Mouse (Mus musculus) stomach, postnatal 0 days (tissue): ENCODE results near the gene Ost4. TPM values are rescaled to one million over a fixed set of nuclear protein-coding genes. Genes with fewer than 3 reads are reported as not detected.
A peak's percentile ranks its signal among the peaks of the same experiment; 100 is the strongest.

Experiments used
- ATAC-seq: fragments of 200-750 bp; cut with Nextera tagmentation; 2 replicates; pipeline ENCODE4 v1.8.0; 2017; ENCODE audit not compliant: low FRiP score, low TSS enrichment
- DNase-seq: peaks from one replicate; pipeline ENCODE4 v3.0.0-alpha.2; 2016; ENCODE audit warnings: low spot score
- H3K27ac ChIP-seq: fragments of 300-500 bp; sonication (generic); replicated peaks from 2 replicates; pipeline ENCODE4 v1.5.1; 2014; ENCODE audit warnings: mild to moderate bottlenecking, control low read depth
- H3K27me3 ChIP-seq: fragments of 300-500 bp; sonication (generic); 2 replicates; pipeline ENCODE4 v1.6.1; 2014; ENCODE audit warnings: low read length; ENCODE audit not compliant: control insufficient read depth, insufficient read depth
- H3K36me3 ChIP-seq: fragments of 300-500 bp; sonication (generic); 2 replicates; pipeline ENCODE4 v1.6.1; 2014; ENCODE audit warnings: low read length, mixed read lengths; ENCODE audit not compliant: control insufficient read depth, insufficient read depth
- H3K4me1 ChIP-seq: fragments of 300-500 bp; sonication (generic); replicated peaks from 2 replicates; pipeline ENCODE4 v1.6.1; 2014; ENCODE audit warnings: antibody characterized with exemption; ENCODE audit not compliant: control insufficient read depth, insufficient read depth
- H3K4me2 ChIP-seq: fragments of 300-500 bp; sonication (generic); replicated peaks from 2 replicates; pipeline ENCODE4 v1.6.1; 2014; ENCODE audit warnings: low read depth, mild to moderate bottlenecking, control low read depth, moderate library complexity
- H3K4me3 ChIP-seq: fragments of 300-500 bp; sonication (generic); 2 replicates; pipeline ENCODE4 v1.5.1; 2014; ENCODE audit warnings: low read depth, low read length, control low read depth
- H3K9ac ChIP-seq: fragments of 300-500 bp; sonication (generic); 2 replicates; pipeline ENCODE4 v1.6.1; 2014; ENCODE audit warnings: mild to moderate bottlenecking, low read length, control low read depth, mixed read lengths
- H3K9me3 ChIP-seq: fragments of 300-500 bp; sonication (generic); 2 replicates; pipeline ENCODE4 v1.6.1; 2016; ENCODE audit warnings: low read length; ENCODE audit not compliant: control insufficient read depth
- CTCF ChIP-seq: IDR thresholded peaks from 2 replicates; pipeline ENCODE4 v1.5.1; 2016; ENCODE audit warnings: antibody characterized with exemption, low read depth, mild to moderate bottlenecking, moderate library complexity
- EP300 ChIP-seq: optimal IDR thresholded peaks from 2 replicates; pipeline ENCODE3; 2016; ENCODE audit warnings: antibody characterized with exemption
- WGBS: fragments of 180-500 bp; shearing (Covaris S2); extraction: QIAGEN DNeasy Blood & Tissue Kit; methylation state at CpG from one replicate; pipeline ENCODE4 v1.1.7; 2014; 5-methylcytosine and 5-hydroxymethylcytosine counted together
- polyA plus RNA-seq: library from polyadenylated mRNA; unstranded; fragments of >200 nt; fragmentation: Nextera tagmentation; extraction: Ambion mirVana; gene quantifications from 2 replicates; pipeline ENCODE4 v1.2.1, GENCODE M21; 2015

Gene Ost4
- polyA plus RNA-seq, 1 experiment from 2014 or later, result 397 TPM

DNA sequence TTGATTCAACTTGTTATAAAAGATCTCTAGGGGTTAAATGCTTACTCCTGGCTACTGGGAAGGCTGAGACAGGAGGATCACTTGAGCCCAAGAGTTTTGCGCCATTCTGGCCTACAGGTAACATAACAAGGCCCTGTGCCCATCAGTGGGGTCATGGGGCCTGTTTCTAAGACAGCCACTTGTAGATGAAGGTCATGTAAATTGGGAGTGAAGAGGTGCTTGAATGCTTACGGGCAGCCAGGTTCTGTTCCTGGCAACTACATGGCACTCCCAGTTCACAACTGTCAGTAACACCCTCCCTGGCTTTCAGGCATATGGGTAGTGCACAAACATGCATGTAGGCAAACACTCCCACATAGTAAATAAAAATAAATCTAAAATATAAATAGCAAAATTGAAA, 43.3 kb upstream of the Ost4 start:
- H3K27ac ChIP-seq, result no peak overlapping the region
- no peak for ATAC-seq
- no peaks in the 10 kb centered on the region for H3K4me1 ChIP-seq

DNA sequence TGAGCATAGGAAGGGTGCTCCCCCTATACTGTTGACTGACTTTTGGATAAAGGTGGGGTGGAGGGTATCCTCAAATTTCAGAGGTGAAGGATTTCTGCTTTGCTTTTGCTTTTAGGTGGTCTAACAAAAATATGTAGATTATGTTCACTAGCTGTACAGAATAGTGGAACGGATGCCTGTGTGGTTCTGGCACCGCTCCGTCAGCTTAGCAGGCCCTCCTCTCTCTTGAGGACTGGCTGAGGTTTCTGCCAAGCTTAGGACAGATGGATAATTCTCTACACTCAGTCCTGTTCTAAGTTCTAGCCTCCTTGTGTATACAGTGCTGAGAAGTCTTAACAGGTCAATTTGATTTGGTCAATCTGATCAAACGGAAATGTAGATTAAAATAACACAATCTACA, 42.9 kb upstream of the Ost4 start:
- TF ChIP-seq EP300 (no peak), CTCF (no peak)
- Histone ChIP-seq H3K9ac (peak overlapping the region; percentile 69), H3K4me1 (no peaks in the 10 kb centered on the region), H3K4me3 (peak overlapping the region; percentile 65), H3K9me3 (no peaks in the 10 kb centered on the region), H3K4me2 (peak overlapping the region; percentile 98), H3K27ac (peak overlapping the region; percentile 82), H3K36me3 (peaks cover 12% of the 10 kb centered on the region), H3K27me3 (no peaks in the 10 kb centered on the region)
- DNase-seq (no peak), ATAC-seq (no peak)
- 41% methylated on average over 4 of the region's 4 CpGs for WGBS

More for the DNA sequence above, 43.3 kb upstream of the Ost4 start:
- H3K4me2 ChIP-seq, result no peak overlapping the region; the same call in 1 of the 2 replicates
- H3K4me3 ChIP-seq, result no peak overlapping the region
- DNase-seq, result no peak
- TF ChIP-seq EP300 (no peak), CTCF (no peak)
- H3K27me3 ChIP-seq, result no peaks in the 10 kb centered on the region
- no peak overlapping the region for H3K9ac ChIP-seq
- peaks cover 16% of the 10 kb centered on the region for H3K36me3 ChIP-seq
- no peaks in the 10 kb centered on the region for H3K9me3 ChIP-seq
- 85% methylated on average over 2 of the region's 2 CpGs for WGBS

DNA sequence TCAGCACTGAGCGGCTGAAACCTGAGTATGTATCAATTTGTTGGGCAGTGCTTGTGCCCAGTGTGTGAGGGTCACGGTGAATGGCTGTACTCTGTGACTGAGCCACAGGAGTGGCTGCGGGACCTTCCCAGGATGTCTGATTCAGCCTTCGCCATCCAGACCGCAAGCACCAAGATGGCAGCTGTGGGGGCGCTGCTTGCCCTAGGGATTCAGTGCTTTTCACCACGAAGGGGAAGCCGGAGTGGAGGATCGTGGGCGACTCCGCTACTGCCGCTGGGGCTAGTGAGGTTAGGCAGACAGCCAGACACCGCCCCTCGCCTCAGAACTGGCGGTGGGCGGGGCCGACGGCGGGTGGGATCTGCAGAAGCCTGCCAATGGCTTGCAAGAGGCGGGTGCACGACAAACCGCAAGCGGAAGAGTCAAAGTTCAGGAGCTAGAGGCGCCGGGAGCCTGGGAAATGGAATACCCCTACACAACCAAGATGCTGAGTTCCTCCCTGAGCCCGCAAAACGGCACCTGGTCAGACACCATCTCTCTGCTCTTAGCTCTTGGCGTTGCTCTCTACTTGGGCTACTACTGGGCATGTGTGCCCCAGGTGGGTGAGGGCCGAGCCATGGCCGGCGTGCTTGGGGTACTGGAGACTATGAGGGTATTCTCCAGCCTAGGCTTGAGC, 42.2 kb upstream of the Ost4 start:
- peak; percentile 94 for DNase-seq
- Histone ChIP-seq H3K27me3 (no peaks in the 10 kb centered on the region), H3K9me3 (no peaks in the 10 kb centered on the region), H3K27ac (peak overlapping the region; percentile 82), H3K9ac (peak overlapping the region; percentile 69), H3K4me2 (peak overlapping the region; percentile 98), H3K36me3 (peaks cover 7% of the 10 kb centered on the region), H3K4me3 (peak overlapping the region; percentile 65), H3K4me1 (no peaks in the 10 kb centered on the region)
- peak; percentile 31; the same call in 1 of the 2 replicates for TF ChIP-seq CTCF
- TF ChIP-seq EP300, result no peak
- under 1% methylated on average over 31 of the region's 31 CpGs for WGBS
- ATAC-seq, result peak; percentile 70

DNA sequence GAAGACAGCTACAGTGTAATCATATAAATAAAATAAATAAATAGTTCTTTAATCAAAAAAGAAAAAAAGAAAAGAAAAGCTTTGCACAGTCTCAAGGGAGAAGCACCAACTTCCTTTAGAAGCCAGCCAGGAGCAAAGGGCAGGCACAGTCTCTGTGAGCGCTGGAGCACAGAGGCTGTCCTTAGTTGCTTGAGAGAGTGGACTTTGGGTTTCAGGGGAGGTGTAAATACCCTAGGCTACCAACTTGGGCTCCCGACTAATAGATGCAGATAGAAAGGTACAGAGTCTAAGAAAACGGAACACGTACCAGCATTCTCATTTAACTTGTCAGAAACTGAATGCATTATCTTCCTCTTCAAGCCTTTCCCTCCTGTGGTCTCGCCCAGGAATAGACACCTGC, 41.0 kb upstream of the Ost4 start:
- no peak overlapping the region for H3K27ac ChIP-seq

DNA sequence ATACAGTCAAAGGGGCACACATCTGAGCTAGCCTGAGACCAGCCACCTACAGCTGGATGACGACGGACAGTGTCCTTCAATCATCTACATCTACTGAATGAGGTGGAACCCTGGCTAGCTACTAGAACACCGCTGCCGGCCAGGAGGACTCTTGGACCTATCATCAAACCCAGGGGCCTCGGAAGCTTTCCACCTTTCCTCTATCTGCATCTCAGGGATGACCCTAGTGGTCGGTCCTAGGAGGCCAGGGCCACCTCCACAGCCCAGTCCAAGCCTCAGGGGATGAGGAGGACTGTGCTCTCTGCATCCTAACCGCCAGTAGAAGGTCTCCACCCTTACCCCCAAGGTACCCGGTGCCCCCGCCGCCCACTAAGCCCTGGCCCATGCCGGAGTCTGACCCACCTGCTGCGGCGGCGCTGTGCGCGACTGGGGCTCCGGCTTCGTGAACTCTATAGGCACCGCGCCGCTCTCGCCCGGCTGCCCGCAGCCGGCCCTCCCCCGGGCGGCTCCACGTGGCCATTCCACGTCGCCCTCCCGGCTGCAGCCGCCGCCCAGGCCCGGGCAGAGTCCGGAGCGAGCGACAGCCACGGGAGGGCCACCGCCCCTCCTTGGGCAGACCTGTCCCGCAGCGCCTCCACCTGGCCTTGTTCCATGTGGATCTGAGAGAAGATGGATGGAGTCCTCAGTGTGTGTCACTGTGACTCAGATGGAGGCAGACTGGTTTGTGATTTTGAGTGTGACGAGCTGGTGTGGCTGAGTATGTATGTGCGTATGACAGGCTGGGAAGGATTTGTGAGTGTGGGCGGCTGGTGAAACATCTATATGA, 37.6 kb upstream of the Ost4 start, which contains the start of gene Cgref1:
Gene Cgref1 (minus strand): TSS at position 636 of the 826 bp plus-strand sequence.
- 5% methylated on average over 43 of the region's 44 CpGs for WGBS
- no peaks in the 10 kb centered on the region for H3K4me1 ChIP-seq
- no peaks in the 10 kb centered on the region for H3K27me3 ChIP-seq
- peak within 1 kb of the TSS; percentile 70 for H3K4me2 ChIP-seq
- TF ChIP-seq CTCF (peak; percentile 71), EP300 (no peak)
- H3K27ac ChIP-seq, result 0 out of 2 replicates have a peak within 1 kb of the TSS, but pooled peaks have one; percentile 4
- peak within 1 kb of the TSS; percentile 39 for H3K4me3 ChIP-seq
- peak; percentile 89 for ATAC-seq
- DNase-seq, result peak; percentile 92
- H3K9ac ChIP-seq, result peak within 1 kb of the TSS; percentile 53
- no peaks in the 10 kb centered on the region for H3K36me3 ChIP-seq
- no peaks in the 10 kb centered on the region for H3K9me3 ChIP-seq

More for the DNA sequence above, 41.0 kb upstream of the Ost4 start:
- DNase-seq (no peak), ATAC-seq (no peak)
- Histone ChIP-seq H3K4me2 (no peak overlapping the region), H3K9ac (no peak overlapping the region), H3K4me1 (no peaks in the 10 kb centered on the region), H3K9me3 (no peaks in the 10 kb centered on the region), H3K36me3 (peaks cover 4% of the 10 kb centered on the region; the same call in 1 of the 2 replicates), H3K4me3 (no peak overlapping the region), H3K27me3 (no peaks in the 10 kb centered on the region)
- 73% methylated on average over 5 of the region's 5 CpGs for WGBS
- no peak for TF ChIP-seq EP300
- TF ChIP-seq CTCF, result no peak
